Mouse (Mus musculus): Measurements from ENCODE around the gene Tex11. TPM values are rescaled to one million over a fixed set of nuclear protein-coding genes. Genes with fewer than 3 reads are reported as not detected.

The Tex11 gene
- total and polyA plus RNA-seq, 2 experiments from 2014 or later: 0.11 to 0.24 TPM

- Histone ChIP-seq H3K27ac (ENCODE audit: low read depth, low read length) (no peak overlapping the region), H3K9me3 (ENCODE audit: low read length) (no peaks in the 10 kb centered on the region), H3K4me3 (ENCODE audit: low read depth, low read length) (no peak overlapping the region), H3K36me3 (ENCODE audit: insufficient read depth) (no peaks in the 10 kb centered on the region), H3K4me2 (ENCODE audit: low read depth) (no peak overlapping the region), H3K9ac (no peak overlapping the region), H3K27me3 (ENCODE audit: insufficient read depth, low read length) (no peaks in the 10 kb centered on the region), H3K4me1 (ENCODE audit: insufficient read depth) (no peaks in the 10 kb centered on the region)
- DNase-seq: no peak
- ATAC-seq: no peak
- TF ChIP-seq CTCF (IDR thresholded peaks at IDR 0.05; ENCODE audit: low read depth): no peak
Observed at GRCm38 (mm10) chrX:100839211-100839610, 220.3 kb downstream of the Tex11 start.

- Histone ChIP-seq H3K36me3 (ENCODE audit: insufficient read depth) (no peaks in the 10 kb centered on the region), H3K4me2 (ENCODE audit: low read depth) (no peak overlapping the region), H3K4me1 (ENCODE audit: insufficient read depth) (no peaks in the 10 kb centered on the region), H3K9me3 (ENCODE audit: low read length) (no peaks in the 10 kb centered on the region), H3K4me3 (ENCODE audit: low read depth, low read length) (no peak overlapping the region), H3K9ac (no peak overlapping the region), H3K27ac (ENCODE audit: low read depth, low read length) (no peak overlapping the region), H3K27me3 (ENCODE audit: insufficient read depth, low read length) (no peaks in the 10 kb centered on the region; the same call in 1 of the 2 replicates)
- ATAC-seq (no peak), DNase-seq (no peak)
- TF ChIP-seq CTCF (IDR thresholded peaks at IDR 0.05; ENCODE audit: low read depth): no peak
- 86% methylated on average over 2 of the region's 2 CpGs for WGBS
Observed at GRCm38 (mm10) chrX:100832806-100833205, 226.7 kb downstream of the Tex11 start.

DNA sequence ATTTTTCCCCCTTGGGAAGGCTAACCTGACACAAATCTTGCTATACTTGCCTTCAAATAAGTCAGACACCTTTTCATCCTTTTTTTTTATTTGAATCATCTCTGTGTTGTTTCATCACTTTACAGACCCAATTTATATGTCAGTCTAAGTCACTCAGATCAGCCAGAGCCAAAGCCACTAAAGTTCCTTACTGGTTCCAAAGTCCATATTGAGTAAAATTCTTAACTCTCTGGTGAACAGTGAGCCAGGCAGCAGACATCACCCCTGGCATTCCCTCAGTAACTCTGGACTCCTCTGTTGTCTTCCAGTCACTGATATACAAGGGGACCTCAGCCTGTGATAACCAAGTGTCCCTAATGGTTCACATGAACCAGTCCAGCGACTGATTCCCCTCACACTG is 233.9 kb downstream of the Tex11 start:
- Histone ChIP-seq H3K27me3 (ENCODE audit: insufficient read depth, low read length) (no peaks in the 10 kb centered on the region), H3K4me1 (ENCODE audit: insufficient read depth) (no peaks in the 10 kb centered on the region), H3K9ac (no peak overlapping the region), H3K27ac (ENCODE audit: low read depth, low read length) (no peak overlapping the region), H3K4me2 (ENCODE audit: low read depth) (no peak overlapping the region), H3K4me3 (ENCODE audit: low read depth, low read length) (no peak overlapping the region), H3K36me3 (ENCODE audit: insufficient read depth) (no peaks in the 10 kb centered on the region), H3K9me3 (ENCODE audit: low read length) (no peaks in the 10 kb centered on the region)
- no peak for TF ChIP-seq CTCF (IDR thresholded peaks at IDR 0.05; ENCODE audit: low read depth)
- 71% methylated on average over 1 of the region's 1 CpGs for WGBS
- no peak for DNase-seq
- ATAC-seq: no peak

GRCm38 (mm10) chrX:100821149-100821548 is 238.3 kb downstream of the Tex11 start:
- DNase-seq (no peak), ATAC-seq (no peak)
- H3K9me3 ChIP-seq (ENCODE audit: low read length): no peaks in the 10 kb centered on the region
- no peak overlapping the region for H3K27ac ChIP-seq (ENCODE audit: low read depth, low read length)
- TF ChIP-seq CTCF (IDR thresholded peaks at IDR 0.05; ENCODE audit: low read depth): no peak
- no peak overlapping the region for H3K4me2 ChIP-seq (ENCODE audit: low read depth)
- H3K36me3 ChIP-seq (ENCODE audit: insufficient read depth): no peaks in the 10 kb centered on the region
- 100% methylated on average over 1 of the region's 1 CpGs for WGBS
- H3K27me3 ChIP-seq (ENCODE audit: insufficient read depth, low read length): no peaks in the 10 kb centered on the region
- H3K4me1 ChIP-seq (ENCODE audit: insufficient read depth): no peaks in the 10 kb centered on the region
- no peak overlapping the region for H3K9ac ChIP-seq
- no peak overlapping the region for H3K4me3 ChIP-seq (ENCODE audit: low read depth, low read length)

DNA sequence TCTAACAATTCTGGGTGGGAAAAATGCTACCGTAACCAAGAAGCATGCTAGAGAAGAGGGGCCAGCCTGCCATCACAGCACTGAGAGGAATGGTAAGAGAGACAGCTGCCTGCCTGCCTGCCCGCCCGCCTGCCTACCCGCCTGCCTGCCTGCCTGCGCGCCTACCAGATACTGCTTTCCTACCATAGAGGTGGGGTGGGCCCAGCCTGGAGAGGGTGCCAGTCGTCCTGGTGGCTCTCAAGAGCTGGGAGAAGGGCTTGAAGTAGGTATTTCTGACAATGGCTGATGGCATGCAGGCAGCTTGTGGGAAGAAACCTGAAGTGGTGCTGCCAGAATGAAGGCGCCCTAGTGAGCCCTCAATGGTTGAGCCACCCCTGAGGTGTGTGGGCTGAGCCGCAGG is 240.8 kb downstream of the Tex11 start:
- ATAC-seq (no peak), DNase-seq (no peak)
- no peak for TF ChIP-seq CTCF (IDR thresholded peaks at IDR 0.05; ENCODE audit: low read depth)
- Histone ChIP-seq H3K4me3 (ENCODE audit: low read depth, low read length) (no peak overlapping the region), H3K9me3 (ENCODE audit: low read length) (no peaks in the 10 kb centered on the region), H3K4me1 (ENCODE audit: insufficient read depth) (no peaks in the 10 kb centered on the region), H3K9ac (no peak overlapping the region), H3K36me3 (ENCODE audit: insufficient read depth) (0 out of 2 replicates have a peak, but pooled peaks cover 4% of the 10 kb centered on the region), H3K4me2 (ENCODE audit: low read depth) (no peak overlapping the region), H3K27ac (ENCODE audit: low read depth, low read length) (no peak overlapping the region), H3K27me3 (ENCODE audit: insufficient read depth, low read length) (no peaks in the 10 kb centered on the region)
- 86% methylated on average over 9 of the region's 9 CpGs for WGBS

DNA sequence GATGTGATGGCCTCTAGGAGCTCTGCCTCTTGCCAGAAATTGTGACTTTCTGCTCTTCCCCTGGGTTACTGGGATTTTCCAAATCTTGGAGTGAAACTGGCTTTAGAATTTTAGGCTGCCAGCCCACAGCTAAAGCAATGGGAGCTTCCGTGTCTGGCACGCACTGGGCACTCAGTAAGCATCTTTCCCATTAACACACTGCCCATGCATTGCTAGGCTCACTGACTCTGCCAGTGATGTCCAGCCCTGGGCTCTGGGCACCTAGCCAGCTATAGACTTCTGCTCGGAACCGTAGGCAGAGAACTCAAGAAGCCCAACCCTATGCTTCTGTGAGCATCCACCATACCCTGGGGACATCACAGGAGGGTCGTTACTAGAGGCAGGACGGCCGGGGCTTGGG is 243.7 kb downstream of the Tex11 start:
- WGBS: 70% methylated on average over 7 of the region's 7 CpGs
- no peak for DNase-seq

DNA sequence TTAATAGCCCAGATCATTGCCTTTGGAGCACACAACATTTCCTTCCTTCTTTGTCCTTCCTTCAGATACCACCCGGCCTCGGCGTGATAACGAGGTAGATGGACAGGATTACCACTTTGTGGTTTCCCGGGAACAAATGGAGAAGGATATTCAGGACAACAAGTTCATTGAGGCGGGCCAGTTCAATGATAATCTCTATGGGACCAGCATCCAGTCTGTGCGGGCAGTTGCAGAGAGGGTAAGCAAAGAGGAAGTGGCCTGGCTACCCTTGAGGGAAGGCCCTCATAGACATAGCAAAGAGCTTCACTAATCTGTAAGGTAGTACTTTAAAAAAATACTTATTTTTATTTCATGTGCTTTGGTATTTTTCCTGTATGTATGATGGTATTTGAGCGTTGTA is 245.3 kb downstream of the Tex11 start:
- ATAC-seq: no peak
- no peak for DNase-seq
- Histone ChIP-seq H3K9me3 (ENCODE audit: low read length) (no peaks in the 10 kb centered on the region), H3K4me3 (ENCODE audit: low read depth, low read length) (no peak overlapping the region), H3K4me1 (ENCODE audit: insufficient read depth) (no peaks in the 10 kb centered on the region), H3K27ac (ENCODE audit: low read depth, low read length) (no peak overlapping the region), H3K27me3 (ENCODE audit: insufficient read depth, low read length) (no peaks in the 10 kb centered on the region), H3K36me3 (ENCODE audit: insufficient read depth) (peaks cover 12% of the 10 kb centered on the region), H3K9ac (no peak overlapping the region), H3K4me2 (ENCODE audit: low read depth) (no peak overlapping the region)
- no peak for TF ChIP-seq CTCF (IDR thresholded peaks at IDR 0.05; ENCODE audit: low read depth)
- 70% methylated on average over 8 of the region's 8 CpGs for WGBS

More for the DNA sequence above, 243.7 kb downstream of the Tex11 start:
- Histone ChIP-seq H3K27me3 (ENCODE audit: insufficient read depth, low read length) (no peaks in the 10 kb centered on the region), H3K4me1 (ENCODE audit: insufficient read depth) (no peaks in the 10 kb centered on the region), H3K27ac (ENCODE audit: low read depth, low read length) (no peak overlapping the region), H3K4me2 (ENCODE audit: low read depth) (no peak overlapping the region), H3K9me3 (ENCODE audit: low read length) (no peaks in the 10 kb centered on the region), H3K4me3 (ENCODE audit: low read depth, low read length) (no peak overlapping the region), H3K36me3 (ENCODE audit: insufficient read depth) (peaks cover 12% of the 10 kb centered on the region), H3K9ac (no peak overlapping the region)
- no peak for ATAC-seq
- no peak for TF ChIP-seq CTCF (IDR thresholded peaks at IDR 0.05; ENCODE audit: low read depth)

- no peaks in the 10 kb centered on the region for H3K4me1 ChIP-seq (ENCODE audit: insufficient read depth)
- 80% methylated on average over 4 of the region's 4 CpGs for WGBS
- H3K27me3 ChIP-seq (ENCODE audit: insufficient read depth, low read length): no peaks in the 10 kb centered on the region
- ATAC-seq (no peak), DNase-seq (no peak)
- H3K27ac ChIP-seq (ENCODE audit: low read depth, low read length): no peak overlapping the region
- H3K9me3 ChIP-seq (ENCODE audit: low read length): no peaks in the 10 kb centered on the region
- peaks cover 26% of the 10 kb centered on the region for H3K36me3 ChIP-seq (ENCODE audit: insufficient read depth)
- TF ChIP-seq CTCF (IDR thresholded peaks at IDR 0.05; ENCODE audit: low read depth): no peak
- no peak overlapping the region for H3K9ac ChIP-seq
- no peak overlapping the region for H3K4me3 ChIP-seq (ENCODE audit: low read depth, low read length)
- H3K4me2 ChIP-seq (ENCODE audit: low read depth): no peak overlapping the region
Observed at GRCm38 (mm10) chrX:100811129-100811528, 248.3 kb downstream of the Tex11 start.
